Mouse (Mus musculus): ENCODE results near the gene Gm1043. TPM values are rescaled to one million over a fixed set of nuclear protein-coding genes. Genes with fewer than 3 reads are reported as not detected.

Gene Gm1043
- polyA plus RNA-seq, 1 experiment: not detected

- no peak overlapping the region for H3K4me3 ChIP-seq (ENCODE audit: insufficient read depth, low read depth, low read length)
- whole genome bisulfite sequencing: 12% methylated on average over 3 of the region's 3 CpGs
- peak overlapping the region; percentile 88 for H3K27ac ChIP-seq (ENCODE audit: insufficient read depth, low read depth, low read length)
- no peak for TF ChIP-seq CTCF (IDR thresholded peaks at IDR 0.05; ENCODE audit: insufficient read depth, low read depth, low read length)
- no peak for TF ChIP-seq POLR2A (IDR thresholded peaks at IDR 0.05; ENCODE audit: insufficient read depth, low read depth, low read length)
- H3K4me1 ChIP-seq (ENCODE audit: control insufficient read depth, insufficient read depth, low read length): peaks cover 48% of the 10 kb centered on the region
These were observed 2.8 kb upstream of the Gm1043 start for GRCm38 (mm10) chr5:37082420-37082819.

DNA sequence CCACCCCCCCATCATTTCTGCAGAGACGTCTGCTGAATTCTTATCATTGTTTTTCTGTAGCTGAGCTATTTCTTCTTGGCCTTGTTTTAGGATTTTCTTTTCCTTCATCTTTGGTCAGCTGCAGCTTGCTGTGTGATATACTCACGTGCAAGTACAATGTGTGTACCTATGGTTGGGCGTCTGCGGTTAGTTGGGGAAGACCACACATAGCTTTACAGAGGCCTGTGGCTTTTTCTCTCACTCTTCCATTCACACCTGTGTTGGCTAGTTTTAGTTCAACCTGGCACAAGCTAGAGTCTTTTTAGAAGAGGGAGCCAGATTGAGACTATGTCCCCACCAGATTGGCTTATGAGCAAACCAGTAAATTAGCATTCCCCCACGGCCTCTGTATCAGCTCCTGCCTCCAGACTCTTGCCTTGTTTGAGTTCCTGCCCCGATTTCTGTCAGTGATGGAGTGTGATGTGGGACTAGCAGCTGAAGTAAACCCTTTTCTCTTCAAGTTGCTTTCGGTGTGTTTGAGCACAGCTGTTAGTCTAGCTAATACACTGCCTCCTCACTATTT, 1.9 kb upstream of the Gm1043 start:
- 62% methylated on average over 7 of the region's 7 CpGs for WGBS
- Histone ChIP-seq H3K4me3 (ENCODE audit: insufficient read depth, low read depth, low read length) (no peak overlapping the region), H3K4me1 (ENCODE audit: control insufficient read depth, insufficient read depth, low read length) (peaks cover 40% of the 10 kb centered on the region), H3K27ac (ENCODE audit: insufficient read depth, low read depth, low read length) (0 out of 2 replicates have a peak overlapping the region, but pooled peaks have one; percentile 25)
- no peak for TF ChIP-seq CTCF (IDR thresholded peaks at IDR 0.05; ENCODE audit: insufficient read depth, low read depth, low read length)
- no peak for TF ChIP-seq POLR2A (IDR thresholded peaks at IDR 0.05; ENCODE audit: insufficient read depth, low read depth, low read length)

DNA sequence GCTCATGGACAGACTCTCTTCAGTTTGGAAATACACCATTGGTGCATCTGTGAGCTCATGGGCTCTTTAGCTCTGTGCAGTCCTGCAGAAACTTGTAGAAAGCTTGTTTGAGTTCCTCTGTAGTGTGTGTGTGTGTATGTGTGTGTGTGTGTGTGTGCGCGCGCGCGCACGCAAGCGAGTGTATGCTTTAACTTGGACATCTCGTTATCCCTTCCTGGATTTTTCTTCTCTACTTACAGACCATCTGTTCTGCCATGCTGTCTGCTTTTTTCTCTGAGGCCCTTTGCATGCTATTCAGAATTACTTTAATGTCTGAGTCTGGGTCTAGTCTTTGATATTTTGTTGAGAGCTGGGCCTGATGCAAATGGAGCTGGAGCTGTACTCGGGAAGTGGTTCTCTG, 1.3 kb upstream of the Gm1043 start:
- Histone ChIP-seq H3K4me1 (ENCODE audit: control insufficient read depth, insufficient read depth, low read length) (peaks cover 34% of the 10 kb centered on the region), H3K4me3 (ENCODE audit: insufficient read depth, low read depth, low read length) (no peak overlapping the region), H3K27ac (ENCODE audit: insufficient read depth, low read depth, low read length) (no peak overlapping the region)
- no peak for TF ChIP-seq POLR2A (IDR thresholded peaks at IDR 0.05; ENCODE audit: insufficient read depth, low read depth, low read length)
- no peak for TF ChIP-seq CTCF (IDR thresholded peaks at IDR 0.05; ENCODE audit: insufficient read depth, low read depth, low read length)
- 81% methylated on average over 9 of the region's 9 CpGs for WGBS

DNA sequence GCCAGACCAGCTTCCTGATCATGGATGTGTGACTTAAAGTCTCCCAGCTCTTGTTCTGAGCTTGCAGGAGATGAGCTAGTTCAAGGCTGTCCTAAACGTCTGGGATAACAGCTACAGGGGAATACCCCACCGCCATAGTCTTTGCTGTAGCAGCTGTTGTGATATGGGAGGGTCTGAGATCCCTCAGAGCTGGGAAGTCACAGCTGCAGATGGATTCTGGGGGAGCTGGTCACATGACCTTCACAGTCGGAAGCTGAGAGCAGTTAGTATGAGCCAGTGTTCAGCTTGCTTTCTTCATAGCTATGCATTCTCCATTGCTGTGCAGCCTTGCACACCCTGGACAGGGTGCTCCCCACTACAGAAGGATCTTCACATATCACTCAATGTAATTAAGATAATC, 748 bp downstream of the Gm1043 start:
- 42% methylated on average over 3 of the region's 3 CpGs for WGBS
- H3K27ac ChIP-seq (ENCODE audit: insufficient read depth, low read depth, low read length): no peak overlapping the region

GRCm38 (mm10) chr5:37087786-37088185, 2.6 kb downstream of the Gm1043 start:
- H3K27ac ChIP-seq (ENCODE audit: insufficient read depth, low read depth, low read length): no peak overlapping the region
- peaks cover 25% of the 10 kb centered on the region for H3K4me1 ChIP-seq (ENCODE audit: control insufficient read depth, insufficient read depth, low read length)
- WGBS: 62% methylated on average over 2 of the region's 2 CpGs
- TF ChIP-seq POLR2A (IDR thresholded peaks at IDR 0.05; ENCODE audit: insufficient read depth, low read depth, low read length) (no peak), CTCF (IDR thresholded peaks at IDR 0.05; ENCODE audit: insufficient read depth, low read depth, low read length) (no peak)
- H3K4me3 ChIP-seq (ENCODE audit: insufficient read depth, low read depth, low read length): no peak overlapping the region

More for the DNA sequence above, 748 bp downstream of the Gm1043 start:
- Histone ChIP-seq H3K4me1 (ENCODE audit: control insufficient read depth, insufficient read depth, low read length) (peaks cover 27% of the 10 kb centered on the region), H3K4me3 (ENCODE audit: insufficient read depth, low read depth, low read length) (no peak overlapping the region)
- TF ChIP-seq CTCF (IDR thresholded peaks at IDR 0.05; ENCODE audit: insufficient read depth, low read depth, low read length) (no peak), POLR2A (IDR thresholded peaks at IDR 0.05; ENCODE audit: insufficient read depth, low read depth, low read length) (no peak)

DNA sequence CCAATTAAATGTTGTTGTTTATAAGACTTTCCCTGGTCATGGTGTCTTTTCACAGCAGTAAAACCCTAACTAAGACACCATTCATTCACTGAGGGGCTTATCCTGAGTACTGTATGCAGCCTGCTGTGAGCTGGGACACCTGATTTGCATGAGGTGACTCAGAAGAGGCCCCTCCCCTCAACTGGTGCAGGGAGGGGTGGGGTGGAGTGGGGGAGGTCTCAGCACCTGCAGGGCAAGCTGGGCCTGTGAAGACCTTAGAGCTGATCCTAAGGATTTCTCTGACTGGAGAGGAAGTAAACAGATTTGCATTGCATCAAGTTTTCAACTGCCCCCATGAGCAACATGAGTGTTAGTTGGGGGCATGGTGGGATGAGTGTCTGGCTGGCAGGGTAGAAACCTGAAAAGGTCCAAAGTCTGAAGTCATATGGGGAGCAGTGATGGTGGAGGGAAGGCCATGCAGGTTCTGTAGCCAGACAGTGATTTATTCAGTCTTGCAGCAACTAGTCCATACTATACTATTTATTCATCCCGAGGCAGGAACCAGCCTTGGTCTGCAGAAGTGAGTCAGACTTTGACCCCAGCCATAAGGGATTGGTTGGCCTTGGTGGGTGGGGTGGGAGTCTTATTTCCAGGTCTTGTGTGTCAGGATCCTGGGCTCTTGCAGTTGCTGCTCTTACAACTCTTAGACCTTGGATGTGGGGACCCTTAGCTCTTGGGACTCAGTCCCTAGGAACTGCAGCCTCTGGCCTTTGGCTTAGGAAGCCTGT, 3.4 kb downstream of the Gm1043 start:
- TF ChIP-seq POLR2A (IDR thresholded peaks at IDR 0.05; ENCODE audit: insufficient read depth, low read depth, low read length): no peak
- Histone ChIP-seq H3K27ac (ENCODE audit: insufficient read depth, low read depth, low read length) (no peak overlapping the region), H3K4me1 (ENCODE audit: control insufficient read depth, insufficient read depth, low read length) (peaks cover 25% of the 10 kb centered on the region), H3K4me3 (ENCODE audit: insufficient read depth, low read depth, low read length) (no peak overlapping the region)
- 63% methylated on average over 1 of the region's 1 CpGs for whole genome bisulfite sequencing

DNA sequence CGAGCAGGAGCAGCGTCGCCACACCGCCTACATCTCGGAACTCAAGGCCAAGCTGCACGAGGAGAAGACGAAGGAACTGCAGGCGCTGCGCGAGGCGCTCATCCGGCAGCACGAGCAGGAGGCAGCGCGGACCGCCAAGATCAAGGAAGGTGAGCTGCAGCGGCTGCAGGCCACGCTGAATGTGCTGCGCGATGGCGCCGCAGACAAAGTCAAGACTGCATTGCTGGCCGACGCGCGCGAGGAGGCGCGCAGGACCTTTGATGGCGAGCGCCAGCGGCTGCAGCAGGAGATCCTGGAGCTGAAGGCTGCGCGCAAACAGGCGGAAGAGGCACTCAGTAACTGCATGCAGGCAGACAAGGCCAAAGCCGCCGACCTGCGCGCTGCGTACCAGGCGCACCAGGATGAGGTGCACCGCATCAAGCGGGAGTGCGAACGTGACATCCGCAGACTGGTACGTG, 6.0 kb downstream of the Gm1043 start:
- no peak for TF ChIP-seq POLR2A (IDR thresholded peaks at IDR 0.05; ENCODE audit: insufficient read depth, low read depth, low read length)
- peak; percentile 33; the same call in 1 of the 2 replicates for TF ChIP-seq CTCF (IDR thresholded peaks at IDR 0.05; ENCODE audit: insufficient read depth, low read depth, low read length)

GRCm38 (mm10) chr5:37094941-37095340, 9.8 kb downstream of the Gm1043 start:
- 90% methylated on average over 5 of the region's 5 CpGs for WGBS
- Histone ChIP-seq H3K4me3 (ENCODE audit: insufficient read depth, low read depth, low read length) (no peak overlapping the region), H3K27ac (ENCODE audit: insufficient read depth, low read depth, low read length) (no peak overlapping the region), H3K4me1 (ENCODE audit: control insufficient read depth, insufficient read depth, low read length) (peaks cover 10% of the 10 kb centered on the region)
- TF ChIP-seq CTCF (IDR thresholded peaks at IDR 0.05; ENCODE audit: insufficient read depth, low read depth, low read length) (no peak), POLR2A (IDR thresholded peaks at IDR 0.05; ENCODE audit: insufficient read depth, low read depth, low read length) (no peak)

More for the DNA sequence above, 6.0 kb downstream of the Gm1043 start:
- Histone ChIP-seq H3K4me1 (ENCODE audit: control insufficient read depth, insufficient read depth, low read length) (peaks cover 10% of the 10 kb centered on the region), H3K4me3 (ENCODE audit: insufficient read depth, low read depth, low read length) (peak overlapping the region; percentile 38), H3K27ac (ENCODE audit: insufficient read depth, low read depth, low read length) (no peak overlapping the region)
- 18% methylated on average over 47 of the region's 47 CpGs for WGBS

DNA sequence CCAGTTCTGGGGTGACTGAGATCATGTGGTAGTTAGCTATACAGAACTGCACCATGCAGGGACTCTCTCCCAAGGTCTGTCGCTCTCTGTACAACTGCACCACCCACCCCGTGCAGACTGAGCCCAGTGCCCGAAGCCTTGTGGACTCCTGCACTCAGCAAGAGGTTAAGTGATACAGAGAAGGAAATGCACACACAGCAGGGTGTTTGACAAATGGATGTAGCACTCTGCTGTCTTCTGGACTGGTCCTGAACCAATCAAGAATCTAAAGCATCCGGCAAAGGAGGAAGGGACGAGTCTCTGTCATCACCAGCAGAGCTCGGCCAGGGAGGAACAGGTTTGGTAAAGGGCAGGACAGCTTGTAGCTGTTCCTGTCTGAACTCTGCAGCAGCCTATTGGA, 12.4 kb downstream of the Gm1043 start:
- no peak for TF ChIP-seq CTCF (IDR thresholded peaks at IDR 0.05; ENCODE audit: insufficient read depth, low read depth, low read length)
- TF ChIP-seq POLR2A (IDR thresholded peaks at IDR 0.05; ENCODE audit: insufficient read depth, low read depth, low read length): no peak

More for the DNA sequence above, 12.4 kb downstream of the Gm1043 start:
- 74% methylated on average over 6 of the region's 6 CpGs for WGBS
- Histone ChIP-seq H3K27ac (ENCODE audit: insufficient read depth, low read depth, low read length) (no peak overlapping the region), H3K4me3 (ENCODE audit: insufficient read depth, low read depth, low read length) (no peak overlapping the region), H3K4me1 (ENCODE audit: control insufficient read depth, insufficient read depth, low read length) (peaks cover 17% of the 10 kb centered on the region)
